Mouse (Mus musculus): ENCODE data around the gene Pias3.

GRCm38 (mm10) chr3:96675690-96676089, 20.5 kb upstream of the Pias3 start:
- TF ChIP-seq RAD21 (IDR thresholded peaks at IDR 0.05; ENCODE audit: low read depth, low read length) (no peak), CTCF (conservative IDR thresholded peaks at IDR 0.05 in 1 of 2, IDR thresholded peaks at IDR 0.05 in 1 of 2; ENCODE audit: low read depth in 2 of 2, low read length in 2 of 2) (no peak), USF2 (conservative IDR thresholded peaks at IDR 0.05; ENCODE audit: low read depth, low read length) (no peak), POLR2A (IDR thresholded peaks at IDR 0.05; ENCODE audit: low read depth, low read length) (no peak), EP300 (IDR thresholded peaks at IDR 0.05; ENCODE audit: low read length) (no peak), MYC (IDR thresholded peaks at IDR 0.05; ENCODE audit: low read depth, low read length) (no peak), POLR2AphosphoS2 (IDR thresholded peaks at IDR 0.05; ENCODE audit: low read depth, low read length) (no peak), MAX (IDR thresholded peaks at IDR 0.05; ENCODE audit: low read length) (no peak)
